Mouse (Mus musculus): ENCODE results near the gene Bpifb4. TPM values are rescaled to one million over a fixed set of nuclear protein-coding genes. Genes with fewer than 3 reads are reported as not detected.

The Bpifb4 gene
- polyA plus RNA-seq, 1 experiment from 2014 or later: not detected

GRCm38 (mm10) chr2:153933311-153933710, 4.7 kb upstream of the Bpifb4 start:
- Histone ChIP-seq H3K9me3 (ENCODE audit: low read length) (no peaks in the 10 kb centered on the region), H3K4me3 (ENCODE audit: low read length) (no peak overlapping the region), H3K4me2 (replicated peaks; ENCODE audit: low read depth, low read length) (no peak overlapping the region), H3K9ac (replicated peaks; ENCODE audit: low read length) (no peak overlapping the region), H3K27ac (ENCODE audit: low read length) (no peak overlapping the region), H3K27me3 (ENCODE audit: insufficient read depth, low read length) (no peaks in the 10 kb centered on the region), H3K36me3 (ENCODE audit: insufficient read depth, low read length) (no peaks in the 10 kb centered on the region), H3K4me1 (ENCODE audit: insufficient read depth, low read length) (no peaks in the 10 kb centered on the region)
- WGBS: 79% methylated on average over 6 of the region's 6 CpGs
- ATAC-seq (ENCODE audit: low FRiP score, low TSS enrichment): no peak

GRCm38 (mm10) chr2:153935348-153935747, 2.7 kb upstream of the Bpifb4 start:
- H3K4me1 ChIP-seq (ENCODE audit: insufficient read depth, low read length): no peaks in the 10 kb centered on the region
- H3K36me3 ChIP-seq (ENCODE audit: insufficient read depth, low read length): no peaks in the 10 kb centered on the region
- no peaks in the 10 kb centered on the region for H3K9me3 ChIP-seq (ENCODE audit: low read length)
- no peaks in the 10 kb centered on the region for H3K27me3 ChIP-seq (ENCODE audit: insufficient read depth, low read length)
- H3K27ac ChIP-seq (ENCODE audit: low read length): no peak overlapping the region
- no peak for ATAC-seq (ENCODE audit: low FRiP score, low TSS enrichment)
- no peak overlapping the region for H3K9ac ChIP-seq (replicated peaks; ENCODE audit: low read length)
- H3K4me3 ChIP-seq (ENCODE audit: low read length): no peak overlapping the region
- WGBS: 88% methylated on average over 6 of the region's 6 CpGs
- H3K4me2 ChIP-seq (replicated peaks; ENCODE audit: low read depth, low read length): no peak overlapping the region

- Histone ChIP-seq H3K27me3 (ENCODE audit: insufficient read depth, low read length) (no peaks in the 10 kb centered on the region), H3K4me1 (ENCODE audit: insufficient read depth, low read length) (no peaks in the 10 kb centered on the region), H3K27ac (ENCODE audit: low read length) (no peak overlapping the region), H3K4me2 (replicated peaks; ENCODE audit: low read depth, low read length) (no peak overlapping the region), H3K4me3 (ENCODE audit: low read length) (no peak overlapping the region), H3K36me3 (ENCODE audit: insufficient read depth, low read length) (no peaks in the 10 kb centered on the region), H3K9me3 (ENCODE audit: low read length) (no peaks in the 10 kb centered on the region), H3K9ac (replicated peaks; ENCODE audit: low read length) (no peak overlapping the region)
- no peak for ATAC-seq (ENCODE audit: low FRiP score, low TSS enrichment)
- 31% methylated on average over 3 of the region's 3 CpGs for WGBS
These were observed 5.5 kb downstream of the Bpifb4 start for GRCm38 (mm10) chr2:153943537-153943936.

GRCm38 (mm10) chr2:153944567-153944966, 6.6 kb downstream of the Bpifb4 start:
- Histone ChIP-seq H3K4me2 (replicated peaks; ENCODE audit: low read depth, low read length) (no peak overlapping the region), H3K9ac (replicated peaks; ENCODE audit: low read length) (no peak overlapping the region), H3K4me1 (ENCODE audit: insufficient read depth, low read length) (no peaks in the 10 kb centered on the region), H3K9me3 (ENCODE audit: low read length) (no peaks in the 10 kb centered on the region), H3K36me3 (ENCODE audit: insufficient read depth, low read length) (no peaks in the 10 kb centered on the region), H3K27ac (ENCODE audit: low read length) (no peak overlapping the region), H3K4me3 (ENCODE audit: low read length) (no peak overlapping the region), H3K27me3 (ENCODE audit: insufficient read depth, low read length) (no peaks in the 10 kb centered on the region)
- no peak for ATAC-seq (ENCODE audit: low FRiP score, low TSS enrichment)
- 76% methylated on average over 8 of the region's 8 CpGs for whole genome bisulfite sequencing

GRCm38 (mm10) chr2:153952897-153953296, 14.9 kb downstream of the Bpifb4 start:
- H3K9me3 ChIP-seq (ENCODE audit: low read length): no peaks in the 10 kb centered on the region
- no peaks in the 10 kb centered on the region for H3K27me3 ChIP-seq (ENCODE audit: insufficient read depth, low read length)
- H3K4me2 ChIP-seq (replicated peaks; ENCODE audit: low read depth, low read length): no peak overlapping the region
- H3K4me3 ChIP-seq (ENCODE audit: low read length): no peak overlapping the region
- no peak for ATAC-seq (ENCODE audit: low FRiP score, low TSS enrichment)
- no peak overlapping the region for H3K9ac ChIP-seq (replicated peaks; ENCODE audit: low read length)
- H3K4me1 ChIP-seq (ENCODE audit: insufficient read depth, low read length): no peaks in the 10 kb centered on the region
- no peaks in the 10 kb centered on the region for H3K36me3 ChIP-seq (ENCODE audit: insufficient read depth, low read length)
- WGBS: 26% methylated on average over 6 of the region's 6 CpGs
- H3K27ac ChIP-seq (ENCODE audit: low read length): no peak overlapping the region

- Histone ChIP-seq H3K9ac (replicated peaks; ENCODE audit: low read length) (no peak overlapping the region), H3K4me1 (ENCODE audit: insufficient read depth, low read length) (no peaks in the 10 kb centered on the region), H3K27me3 (ENCODE audit: insufficient read depth, low read length) (no peaks in the 10 kb centered on the region), H3K27ac (ENCODE audit: low read length) (no peak overlapping the region), H3K9me3 (ENCODE audit: low read length) (no peaks in the 10 kb centered on the region), H3K4me2 (replicated peaks; ENCODE audit: low read depth, low read length) (peak overlapping the region; percentile 38), H3K4me3 (ENCODE audit: low read length) (no peak overlapping the region), H3K36me3 (ENCODE audit: insufficient read depth, low read length) (no peaks in the 10 kb centered on the region)
- WGBS: 7% methylated on average over 6 of the region's 6 CpGs
- no peak for ATAC-seq (ENCODE audit: low FRiP score, low TSS enrichment)
These were observed 15.8 kb downstream of the Bpifb4 start for GRCm38 (mm10) chr2:153953836-153954235.

GRCm38 (mm10) chr2:153962821-153963331, 24.9 kb downstream of the Bpifb4 start:
- no peak overlapping the region for H3K4me3 ChIP-seq (ENCODE audit: low read length)
- no peak for ATAC-seq (ENCODE audit: low FRiP score, low TSS enrichment)

GRCm38 (mm10) chr2:153963334-153963733, 25.3 kb downstream of the Bpifb4 start:
- ATAC-seq (ENCODE audit: low FRiP score, low TSS enrichment): no peak
- H3K27ac ChIP-seq (ENCODE audit: low read length): no peak overlapping the region
- 91% methylated on average over 1 of the region's 1 CpGs for WGBS

More at GRCm38 (mm10) chr2:153962821-153963331, 24.9 kb downstream of the Bpifb4 start:
- 73% methylated on average over 4 of the region's 4 CpGs for WGBS
- no peaks in the 10 kb centered on the region for H3K27me3 ChIP-seq (ENCODE audit: insufficient read depth, low read length)
- H3K4me2 ChIP-seq (replicated peaks; ENCODE audit: low read depth, low read length): no peak overlapping the region
- H3K27ac ChIP-seq (ENCODE audit: low read length): no peak overlapping the region
- H3K9ac ChIP-seq (replicated peaks; ENCODE audit: low read length): no peak overlapping the region
- H3K36me3 ChIP-seq (ENCODE audit: insufficient read depth, low read length): no peaks in the 10 kb centered on the region
- H3K4me1 ChIP-seq (ENCODE audit: insufficient read depth, low read length): no peaks in the 10 kb centered on the region
- no peaks in the 10 kb centered on the region for H3K9me3 ChIP-seq (ENCODE audit: low read length)

GRCm38 (mm10) chr2:153970221-153970620, 32.2 kb downstream of the Bpifb4 start:
- no peak overlapping the region for H3K9ac ChIP-seq (replicated peaks; ENCODE audit: low read length)
- no peaks in the 10 kb centered on the region for H3K27me3 ChIP-seq (ENCODE audit: insufficient read depth, low read length)
- H3K27ac ChIP-seq (ENCODE audit: low read length): no peak overlapping the region
- no peak for ATAC-seq (ENCODE audit: low FRiP score, low TSS enrichment)
- no peak overlapping the region for H3K4me2 ChIP-seq (replicated peaks; ENCODE audit: low read depth, low read length)
- 88% methylated on average over 5 of the region's 5 CpGs for WGBS
- H3K4me1 ChIP-seq (ENCODE audit: insufficient read depth, low read length): no peaks in the 10 kb centered on the region
- no peaks in the 10 kb centered on the region for H3K9me3 ChIP-seq (ENCODE audit: low read length)
- no peaks in the 10 kb centered on the region for H3K36me3 ChIP-seq (ENCODE audit: insufficient read depth, low read length)
- H3K4me3 ChIP-seq (ENCODE audit: low read length): no peak overlapping the region

More at GRCm38 (mm10) chr2:153963334-153963733, 25.3 kb downstream of the Bpifb4 start:
- Histone ChIP-seq H3K36me3 (ENCODE audit: insufficient read depth, low read length) (no peaks in the 10 kb centered on the region), H3K4me2 (replicated peaks; ENCODE audit: low read depth, low read length) (no peak overlapping the region), H3K9me3 (ENCODE audit: low read length) (no peaks in the 10 kb centered on the region), H3K27me3 (ENCODE audit: insufficient read depth, low read length) (no peaks in the 10 kb centered on the region), H3K4me1 (ENCODE audit: insufficient read depth, low read length) (no peaks in the 10 kb centered on the region), H3K9ac (replicated peaks; ENCODE audit: low read length) (no peak overlapping the region), H3K4me3 (ENCODE audit: low read length) (no peak overlapping the region)

- H3K9ac ChIP-seq (replicated peaks; ENCODE audit: low read length): no peak within 1 kb of the TSS
- no peaks in the 10 kb centered on the region for H3K4me1 ChIP-seq (ENCODE audit: insufficient read depth, low read length)
- H3K36me3 ChIP-seq (ENCODE audit: insufficient read depth, low read length): no peaks in the 10 kb centered on the region
- H3K9me3 ChIP-seq (ENCODE audit: low read length): no peaks in the 10 kb centered on the region
- no peak within 1 kb of the TSS for H3K4me3 ChIP-seq (ENCODE audit: low read length)
- no peak within 1 kb of the TSS for H3K4me2 ChIP-seq (replicated peaks; ENCODE audit: low read depth, low read length)
- H3K27ac ChIP-seq (ENCODE audit: low read length): no peak within 1 kb of the TSS
- no peaks in the 10 kb centered on the region for H3K27me3 ChIP-seq (ENCODE audit: insufficient read depth, low read length)
- no peak for ATAC-seq (ENCODE audit: low FRiP score, low TSS enrichment)
- 75% methylated on average over 5 of the region's 5 CpGs for WGBS
These were observed 36.6 kb downstream of the Bpifb4 start, which contains the start of gene Bpifa6 for GRCm38 (mm10) chr2:153974582-153974981. Gene Bpifa6, plus strand, starts transcription at chr2:153974945.

All from kidney, embryonic 16.5 days (tissue).